Mouse (Mus musculus): ENCODE measurements around the gene Cd244a. TPM values are rescaled to one million over a fixed set of nuclear protein-coding genes. Genes with fewer than 3 reads are reported as not detected.

Cd244a gene
- total and polyA plus RNA-seq, 3 experiments = not detected

DNA sequence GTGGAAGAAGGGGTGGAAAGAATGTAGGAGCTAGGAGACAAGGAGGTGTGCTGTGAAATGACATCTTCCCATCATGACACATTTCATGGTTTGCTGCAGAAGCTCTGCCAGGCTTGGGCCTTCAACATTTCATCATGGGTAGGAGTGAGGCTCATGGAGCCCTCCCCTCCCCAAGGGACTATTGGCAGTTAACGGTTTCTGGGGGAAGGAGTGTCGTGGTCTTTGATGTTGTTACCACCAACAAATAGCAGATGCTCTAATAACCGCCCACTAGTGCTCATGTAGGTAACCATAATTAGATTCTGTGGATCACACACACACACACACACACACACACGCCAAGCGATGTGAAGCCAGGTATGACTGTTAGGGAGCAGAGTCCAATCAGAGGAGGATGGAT lies 93.7 kb downstream of the Cd244a start, which contains the start of gene Slamf7:
Slamf7 (minus strand) TSS at position 302 of the 400 bp plus-strand sequence.
- no peak within 1 kb of the TSS for H3K9ac ChIP-seq (ENCODE audit: control insufficient read depth, low read depth, low read length, poor library complexity, severe bottlenecking)
- H3K4me3 ChIP-seq (ENCODE audit: control insufficient read depth in 1 of 2, insufficient read depth in 1 of 2, low read depth in 2 of 2, low read length in 2 of 2) = no peak within 1 kb of the TSS
- no peak for TF ChIP-seq TAL1 (IDR thresholded peaks at IDR 0.05; ENCODE audit: low read length)
- TF ChIP-seq USF1 (IDR thresholded peaks at IDR 0.05; ENCODE audit: low read depth, low read length) = no peak
- no peak for TF ChIP-seq MYC (IDR thresholded peaks at IDR 0.05; ENCODE audit: low read depth, low read length)
- no peak for TF ChIP-seq GATA1 (IDR thresholded peaks at IDR 0.05; ENCODE audit: low read depth, low read length)
- TF ChIP-seq MAFK (IDR thresholded peaks at IDR 0.05; ENCODE audit: borderline replicate concordance, low read depth, low read length) = no peak
- no peak for TF ChIP-seq ZNF384 (IDR thresholded peaks at IDR 0.05; ENCODE audit: low read depth, low read length)
- no peak for TF ChIP-seq MAX (IDR thresholded peaks at IDR 0.05; ENCODE audit: low read length)
- no peak for TF ChIP-seq MYB (IDR thresholded peaks at IDR 0.05; ENCODE audit: low read depth, low read length)
- no peak for TF ChIP-seq RCOR1 (IDR thresholded peaks at IDR 0.05; ENCODE audit: low read depth, low read length)
- TF ChIP-seq HCFC1 (IDR thresholded peaks at IDR 0.05; ENCODE audit: low read depth, low read length) = no peak
- no peak for TF ChIP-seq EP300 (IDR thresholded peaks at IDR 0.05; ENCODE audit: low read depth in 1 of 2, low read length in 2 of 2)
- TF ChIP-seq MAZ (IDR thresholded peaks at IDR 0.05; ENCODE audit: low read depth, low read length) = no peak
- TF ChIP-seq TBP (IDR thresholded peaks at IDR 0.05; ENCODE audit: low read depth, low read length) = no peak
- TF ChIP-seq SIN3A (IDR thresholded peaks at IDR 0.05; ENCODE audit: low read length) = no peak
- no peak for TF ChIP-seq ZMIZ1 (IDR thresholded peaks at IDR 0.05; ENCODE audit: low read depth, low read length)
- TF ChIP-seq MXI1 (IDR thresholded peaks at IDR 0.05; ENCODE audit: low read depth, low read length) = no peak
- no peak for TF ChIP-seq POLR2AphosphoS5 (IDR thresholded peaks at IDR 0.05; ENCODE audit: borderline replicate concordance, low read depth, low read length)
- TF ChIP-seq USF2 (IDR thresholded peaks at IDR 0.05; ENCODE audit: borderline replicate concordance in 1 of 2, insufficient read depth in 1 of 2, low read depth in 1 of 2, low read length in 2 of 2) = no peak
- TF ChIP-seq TCF12 (IDR thresholded peaks at IDR 0.05; ENCODE audit: low read depth, low read length) = no peak
- no peak for DNase-seq (ENCODE audit: low read depth, low spot score)
- H3K36me3 ChIP-seq (ENCODE audit: control insufficient read depth in 1 of 2, insufficient read depth in 2 of 2, low read length in 2 of 2) = no peaks in the 10 kb centered on the region
- no peaks in the 10 kb centered on the region for H3K4me1 ChIP-seq (ENCODE audit: control insufficient read depth in 1 of 2, insufficient read depth in 2 of 2, low read length in 2 of 2)
- H3K27ac ChIP-seq (ENCODE audit: control insufficient read depth, low read depth, low read length) = no peak within 1 kb of the TSS
- H3K79me2 ChIP-seq (ENCODE audit: control insufficient read depth, insufficient read depth, low read length, poor library complexity) = no peaks in the 10 kb centered on the region
- H3K9me3 ChIP-seq (replicated peaks; ENCODE audit: insufficient read depth, low read length) = no peaks in the 10 kb centered on the region
- no peaks in the 10 kb centered on the region; a peak in 1 of 4 replicates for H3K27me3 ChIP-seq (ENCODE audit: control insufficient read depth in 1 of 2, insufficient read depth in 2 of 2, low read length in 2 of 2)

DNA sequence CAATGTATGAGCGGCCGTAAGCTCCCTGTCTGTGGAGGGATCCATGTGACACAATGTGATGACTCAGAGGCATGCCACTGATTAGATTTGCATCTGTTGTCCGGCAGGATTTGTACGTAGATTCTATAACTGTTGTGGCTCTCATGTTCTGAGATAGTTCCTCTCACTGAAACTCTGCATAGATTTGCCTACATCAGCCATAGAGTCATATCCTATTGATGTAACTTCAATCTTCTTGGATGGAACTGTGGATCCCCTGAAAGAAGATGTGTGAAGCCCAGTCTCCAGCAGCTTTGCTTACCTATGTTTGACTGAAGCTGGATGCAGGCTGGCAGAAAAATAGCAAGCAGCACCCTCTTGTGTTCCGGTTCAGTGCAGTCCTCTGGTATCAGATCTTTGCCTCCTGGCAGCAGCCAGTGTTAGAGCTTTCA lies 99.6 kb downstream of the Cd244a start:
- no peak overlapping the region for H3K9ac ChIP-seq (ENCODE audit: control insufficient read depth, low read depth, low read length, poor library complexity, severe bottlenecking)
- H3K79me2 ChIP-seq (ENCODE audit: control insufficient read depth, insufficient read depth, low read length, poor library complexity) = no peaks in the 10 kb centered on the region
- no peaks in the 10 kb centered on the region; a peak in 1 of 4 replicates for H3K27me3 ChIP-seq (ENCODE audit: control insufficient read depth in 1 of 2, insufficient read depth in 2 of 2, low read length in 2 of 2)
- H3K4me1 ChIP-seq (ENCODE audit: control insufficient read depth in 1 of 2, insufficient read depth in 2 of 2, low read length in 2 of 2) = peaks cover 17 to 21% of the 10 kb centered on the region in 2 experiments
- peaks cover 0 to 26% of the 10 kb centered on the region in 2 experiments; a peak in 2 of 4 replicates for H3K36me3 ChIP-seq (ENCODE audit: control insufficient read depth in 1 of 2, insufficient read depth in 2 of 2, low read length in 2 of 2)
- DNase-seq (ENCODE audit: low read depth, low spot score) = no peak
- no peaks in the 10 kb centered on the region for H3K9me3 ChIP-seq (replicated peaks; ENCODE audit: insufficient read depth, low read length)
- peak overlapping the region; percentile 8; the same call in 1 of the 2 replicates for H3K27ac ChIP-seq (ENCODE audit: control insufficient read depth, low read depth, low read length)
- no peak overlapping the region for H3K4me3 ChIP-seq (ENCODE audit: control insufficient read depth in 1 of 2, insufficient read depth in 1 of 2, low read depth in 2 of 2, low read length in 2 of 2)
- TF ChIP-seq RAD21 (IDR thresholded peaks at IDR 0.05; ENCODE audit: low read depth, low read length) (peak; percentile 20), GATA1 (IDR thresholded peaks at IDR 0.05; ENCODE audit: low read depth, low read length) (peak; percentile 71), CHD1 (IDR thresholded peaks at IDR 0.05; ENCODE audit: low read depth, low read length) (no peak), TAL1 (IDR thresholded peaks at IDR 0.05; ENCODE audit: low read length) (no peak), CHD2 (IDR thresholded peaks at IDR 0.05; ENCODE audit: low read length) (no peak), CTCF (IDR thresholded peaks at IDR 0.05 in 2 of 3, conservative IDR thresholded peaks at IDR 0.05 in 1 of 3; ENCODE audit: control insufficient read depth in 1 of 3, insufficient read depth in 1 of 3, low read depth in 2 of 3, low read length in 3 of 3, poor library complexity in 1 of 3, severe bottlenecking in 1 of 3) (peak in 1 of 3 experiments; percentile 31; a peak in 1 of 6 replicates), USF1 (IDR thresholded peaks at IDR 0.05; ENCODE audit: low read depth, low read length) (peak; percentile 48), TCF12 (IDR thresholded peaks at IDR 0.05; ENCODE audit: low read depth, low read length) (no peak), UBTF (IDR thresholded peaks at IDR 0.05; ENCODE audit: borderline replicate concordance, insufficient read depth, low read depth, low read length) (no peak), JUND (IDR thresholded peaks at IDR 0.05; ENCODE audit: low read depth, low read length) (peak; percentile 65; the same call in 1 of the 2 replicates), ETS1 (IDR thresholded peaks at IDR 0.05; ENCODE audit: low read depth, low read length) (peak; percentile 68), ZC3H11A (IDR thresholded peaks at IDR 0.05; ENCODE audit: low read depth, low read length) (no peak), MAZ (IDR thresholded peaks at IDR 0.05; ENCODE audit: low read depth, low read length) (no peak), TBP (IDR thresholded peaks at IDR 0.05; ENCODE audit: low read depth, low read length) (no peak), EP300 (IDR thresholded peaks at IDR 0.05; ENCODE audit: low read depth in 1 of 2, low read length in 2 of 2) (peak; percentile 53 to 60; a peak in 3 of 4 replicates), MEF2A (IDR thresholded peaks at IDR 0.05; ENCODE audit: extremely low read depth, insufficient replicate concordance, low read depth, low read length, poor library complexity, severe bottlenecking) (no peak), POLR2A (IDR thresholded peaks at IDR 0.05; ENCODE audit: control insufficient read depth in 1 of 2, insufficient read depth in 1 of 2, low read depth in 1 of 2, low read length in 2 of 2, poor library complexity in 1 of 2) (no peak), USF2 (IDR thresholded peaks at IDR 0.05; ENCODE audit: borderline replicate concordance in 1 of 2, insufficient read depth in 1 of 2, low read depth in 1 of 2, low read length in 2 of 2) (no peak), BHLHE40 (IDR thresholded peaks at IDR 0.05; ENCODE audit: borderline replicate concordance, low read depth, low read length) (peak; percentile 43; the same call in 1 of the 2 replicates)
